Mouse (Mus musculus): ENCODE measurements around the gene Fbxo28.

DNA sequence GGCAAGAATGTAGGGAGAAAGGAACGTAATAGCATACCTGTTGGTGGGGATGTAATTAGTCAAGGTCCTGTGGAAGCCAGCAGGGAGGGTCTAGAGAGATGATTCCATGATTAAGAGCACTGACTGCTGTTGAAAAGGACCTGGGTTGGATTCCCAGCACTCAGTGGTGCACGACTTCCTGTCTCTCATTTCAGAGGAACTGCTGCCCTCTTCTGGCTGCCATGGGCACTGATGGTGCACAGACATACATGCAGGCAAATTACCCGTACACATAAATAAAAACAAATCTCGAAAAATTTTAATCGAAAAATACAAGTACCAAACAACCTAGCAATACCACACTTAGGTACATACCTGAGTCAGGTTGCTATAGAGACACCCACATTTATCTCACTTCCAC is 30.1 kb downstream of the Fbxo28 start:
- TF ChIP-seq CTCF (IDR thresholded peaks at IDR 0.05; ENCODE audit: extremely low read depth, insufficient read depth, insufficient read length, insufficient replicate concordance) (peak; percentile 19; the same call in 1 of the 2 replicates), POLR2A (IDR thresholded peaks at IDR 0.05; ENCODE audit: low read depth, low read length) (no peak)
